Mouse (Mus musculus) liver, adult 2 months (tissue): ENCODE results near the gene Anks1b.

Experiments used
- CTCF ChIP-seq: fragments of 200-500 bp; IDR thresholded peaks from 2 replicates; pipeline ENCODE4 v1.5.1; 2011; ENCODE audit warnings: low read depth, low read length, control low read depth
- POLR2A ChIP-seq: fragments of 200-500 bp; IDR thresholded peaks from 2 replicates; pipeline ENCODE4 v1.6.1; 2011; ENCODE audit warnings: low read length, control low read depth; ENCODE audit not compliant: insufficient read depth; ENCODE audit errors: extremely low read depth

DNA sequence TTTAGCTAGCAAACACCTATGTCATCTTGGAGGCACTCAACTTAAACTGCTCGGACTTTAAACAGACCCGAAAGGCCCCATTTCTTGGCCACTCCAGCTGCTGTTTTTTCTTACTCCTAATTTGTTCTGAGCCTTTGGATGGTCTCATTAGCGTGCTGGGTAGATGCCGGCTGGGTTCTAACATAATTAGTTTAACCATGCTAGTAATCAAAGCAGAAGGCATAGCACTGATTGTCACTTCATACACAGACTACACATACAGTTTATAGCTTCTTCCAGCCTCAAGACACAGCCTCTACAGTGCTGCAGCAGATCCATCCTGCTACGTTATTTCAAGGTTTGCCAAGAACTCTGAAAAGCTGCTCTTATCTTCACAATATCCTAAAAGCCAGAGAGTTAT, 1120.6 kb downstream of the Anks1b start:
- TF ChIP-seq CTCF: no peak
- TF ChIP-seq POLR2A: no peak
